Mouse (Mus musculus) common myeloid progenitor, adult 5-6 weeks (primary cell): ENCODE data around the gene Rsph6a. TPM values are rescaled to one million over a fixed set of nuclear protein-coding genes. Genes with fewer than 3 reads are reported as not detected.

Source experiments
- ATAC-seq: replicated peaks from 2 replicates; pipeline ENCODE4 v1.8.0; 2016; ENCODE audit warnings: low read depth, mild to moderate bottlenecking, moderate TSS enrichment, inconsistent platforms; ENCODE audit not compliant: poor library complexity, severe bottlenecking
- total RNA-seq: library from RNA; stranded (forward); fragments of 200-1000, 187-1606 nt; gene quantifications from 2 replicates; pipeline ENCODE4 v1.2.3, GENCODE M21; 2017

The Rsph6a gene
- not detected in 2 replicates for total RNA-seq

DNA sequence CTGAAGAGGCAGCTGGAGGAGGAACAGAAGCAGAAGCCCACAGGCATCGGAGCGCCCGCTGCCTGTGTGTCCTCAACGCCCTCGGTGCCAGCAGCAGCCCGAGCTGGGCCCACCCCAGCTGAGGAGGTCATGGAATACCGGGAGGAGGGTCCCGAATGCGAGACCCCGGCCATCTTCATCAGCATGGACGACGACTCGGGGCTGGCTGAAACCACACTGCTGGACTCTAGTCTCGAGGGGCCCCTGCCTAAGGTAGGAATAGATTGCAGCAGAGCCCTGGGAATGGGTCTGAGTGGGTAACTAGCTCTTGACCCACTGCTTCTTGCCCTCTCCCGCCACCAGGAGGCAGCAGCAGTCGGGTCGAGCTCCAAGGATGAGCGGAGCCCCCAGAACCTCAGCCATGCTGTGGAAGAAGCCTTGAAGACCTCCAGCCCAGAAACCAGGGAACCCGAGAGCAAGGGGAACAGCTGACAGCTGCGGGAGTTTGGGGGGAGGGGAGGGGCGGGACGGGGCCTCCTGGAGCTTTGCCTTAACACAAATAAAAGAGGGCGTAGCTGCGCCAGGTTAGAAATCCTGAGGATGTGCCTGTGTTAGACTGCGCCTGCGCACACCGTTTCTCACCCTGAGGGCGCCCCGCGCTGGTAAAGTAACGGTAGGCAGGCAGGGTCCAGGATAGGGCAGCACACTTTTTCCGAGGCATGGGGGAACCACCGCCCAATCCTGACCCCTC lies at the start of gene Rsph6a:
Rsph6a (plus strand) TSS at position 644 of the 730 bp plus-strand sequence.
- peak; percentile 52 for ATAC-seq

DNA sequence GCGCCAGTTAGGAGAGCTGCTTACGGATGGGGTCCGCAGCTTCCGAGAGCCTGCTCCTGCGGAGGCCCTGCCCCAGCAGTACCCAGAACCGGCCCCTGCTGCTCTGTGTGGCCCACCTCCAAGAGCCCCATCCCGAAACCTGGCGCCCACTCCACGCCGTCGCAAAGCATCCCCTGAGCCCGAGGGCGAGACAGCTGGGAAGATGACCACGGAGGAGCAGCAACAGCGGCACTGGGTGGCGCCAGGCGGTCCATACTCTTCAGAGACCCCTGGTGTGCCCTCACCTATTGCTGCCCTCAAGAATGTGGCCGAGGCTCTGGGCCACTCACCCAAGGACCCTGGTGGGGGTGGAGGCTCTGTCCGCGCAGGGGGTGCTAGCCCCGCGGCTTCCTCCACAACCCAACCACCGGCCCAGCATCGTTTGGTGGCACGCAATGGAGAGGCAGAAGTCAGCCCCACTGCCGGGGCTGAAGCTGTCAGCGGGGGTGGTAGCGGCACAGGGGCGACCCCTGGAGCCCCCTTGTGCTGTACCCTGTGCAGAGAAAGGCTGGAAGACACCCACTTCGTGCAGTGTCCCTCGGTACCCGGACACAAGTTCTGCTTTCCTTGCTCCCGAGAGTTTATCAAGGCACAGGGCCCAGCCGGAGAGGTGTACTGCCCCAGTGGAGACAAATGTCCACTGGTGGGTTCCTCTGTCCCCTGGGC lies 48.9 kb upstream of the Rsph6a start:
- ATAC-seq = no peak

DNA sequence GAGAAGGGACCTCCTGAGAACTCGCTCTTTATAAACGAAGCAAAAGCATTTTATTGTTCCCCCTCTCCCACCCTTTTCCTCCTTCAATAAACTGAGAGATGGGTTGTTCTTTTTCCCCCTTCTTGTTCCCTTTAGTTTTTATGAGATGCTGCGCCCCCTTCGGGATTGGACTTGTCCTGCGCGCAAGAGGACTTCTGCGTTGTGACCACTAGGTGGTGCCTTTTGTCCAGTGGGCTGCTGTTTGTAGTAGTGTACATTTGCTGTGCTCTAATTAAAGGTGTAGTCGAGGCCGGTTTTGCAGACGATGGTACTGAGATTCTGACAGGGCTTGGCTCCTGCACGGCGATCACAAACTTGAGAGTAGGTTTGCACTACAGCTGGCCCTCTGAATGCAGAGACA lies 48.0 kb upstream of the Rsph6a start:
- peak; percentile 50 for ATAC-seq

- ATAC-seq = no peak
Observed at GRCm38 (mm10) chr7:19007026-19007977, 47.2 kb upstream of the Rsph6a start.

- no peak for ATAC-seq
Observed at GRCm38 (mm10) chr7:19010581-19010980, 43.9 kb upstream of the Rsph6a start.

DNA sequence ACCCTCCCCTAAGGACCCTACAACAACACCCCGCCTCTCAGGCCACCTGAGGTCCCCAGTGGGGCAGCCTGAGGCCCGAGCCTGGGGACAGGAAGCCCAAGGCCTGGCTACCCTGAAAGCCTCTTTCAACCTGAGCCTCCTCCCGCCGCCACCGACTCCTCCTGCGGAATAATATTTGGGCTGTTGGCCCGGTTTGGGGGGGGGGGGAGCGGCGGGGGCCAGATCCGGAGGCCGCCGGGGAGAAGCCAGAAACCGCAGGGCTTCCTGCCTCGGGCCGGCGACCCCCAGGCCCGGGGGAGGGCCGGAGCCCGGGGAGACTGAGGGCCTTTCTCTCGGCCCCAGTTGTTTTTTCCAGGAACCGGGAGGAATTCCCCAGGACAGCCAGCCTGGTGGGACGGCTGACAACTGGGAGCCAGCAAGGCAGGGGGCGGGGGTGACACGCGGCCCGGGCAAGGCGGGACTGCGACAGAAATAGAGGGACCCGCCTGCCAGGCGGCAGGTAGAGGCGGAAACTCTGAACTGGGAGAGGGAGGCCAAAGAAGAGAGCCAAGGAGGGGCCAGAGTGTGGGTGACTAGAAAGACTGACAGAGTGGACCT lies 42.4 kb upstream of the Rsph6a start:
- ATAC-seq = peak; percentile 44

- no peak for ATAC-seq
Observed at GRCm38 (mm10) chr7:19012882-19013281, 41.6 kb upstream of the Rsph6a start.

DNA sequence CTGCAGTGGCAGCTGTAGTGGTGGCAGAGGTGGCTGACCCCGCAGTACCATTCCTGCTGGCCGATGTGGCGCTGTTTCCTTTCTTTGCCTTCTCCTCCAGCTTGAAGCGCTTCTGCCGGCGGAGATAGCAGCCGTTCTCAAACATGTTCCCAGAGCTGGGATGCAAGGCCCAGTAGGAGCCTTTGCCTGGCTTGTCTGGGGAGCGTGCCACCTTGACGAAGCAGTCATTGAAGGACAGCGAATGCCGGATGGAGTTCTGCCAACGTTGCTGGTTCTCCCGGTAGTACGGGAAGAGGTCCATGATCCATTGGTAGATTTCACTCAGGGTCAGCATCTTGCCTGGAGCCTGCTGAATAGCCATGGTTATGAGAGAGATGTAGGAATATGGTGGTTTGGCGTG lies 40.0 kb upstream of the Rsph6a start:
- ATAC-seq = no peak

GRCm38 (mm10) chr7:19016042-19016441 lies 38.4 kb upstream of the Rsph6a start:
- no peak for ATAC-seq

DNA sequence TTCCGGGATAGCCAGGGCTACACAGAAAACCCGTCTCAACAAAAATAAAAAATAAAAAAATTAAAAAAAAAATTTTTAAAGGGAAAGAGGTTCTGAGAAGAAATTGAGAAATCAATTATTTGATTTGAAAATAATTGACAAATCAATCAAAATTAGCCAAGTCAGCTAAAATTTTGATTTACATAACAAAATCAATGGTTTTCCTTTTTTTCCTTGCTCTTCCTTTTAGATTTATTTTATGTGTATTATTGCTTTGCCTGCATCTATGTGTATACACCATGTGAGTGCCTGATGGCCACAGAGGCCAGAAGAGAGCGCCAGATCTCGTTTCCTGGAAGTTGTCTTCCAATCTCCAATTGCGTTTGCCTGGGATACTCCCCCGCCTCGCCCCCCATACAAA lies 36.6 kb upstream of the Rsph6a start:
- no peak for ATAC-seq

DNA sequence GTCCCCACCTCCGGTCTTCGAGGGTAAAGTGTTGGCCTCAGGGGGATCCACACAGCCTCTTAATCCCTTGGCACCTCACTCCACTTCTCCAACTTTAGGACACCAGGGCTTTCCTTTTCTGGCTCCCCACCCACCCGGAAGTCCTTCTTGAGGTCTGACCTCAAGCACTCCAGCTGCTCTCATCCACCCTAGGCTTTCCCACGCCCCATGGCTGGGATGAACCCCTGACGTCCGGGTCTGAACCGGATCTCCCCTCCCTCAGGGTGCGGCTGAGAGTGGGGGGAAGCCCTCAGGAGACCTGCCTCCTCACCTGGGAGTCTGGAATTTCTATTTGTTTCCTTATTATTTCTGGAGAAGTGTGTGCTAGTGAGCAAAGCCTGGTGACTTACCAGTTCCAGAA lies 33.4 kb upstream of the Rsph6a start:
- no peak for ATAC-seq

- no peak for ATAC-seq
Observed at GRCm38 (mm10) chr7:19022189-19022958, 32.1 kb upstream of the Rsph6a start.

GRCm38 (mm10) chr7:19023357-19023814 lies 31.1 kb upstream of the Rsph6a start, which contains the start of gene Foxa3:
Gene Foxa3, minus strand, starts transcription at chr7:19023538.
- no peak; the same call in 1 of the 2 replicates for ATAC-seq

DNA sequence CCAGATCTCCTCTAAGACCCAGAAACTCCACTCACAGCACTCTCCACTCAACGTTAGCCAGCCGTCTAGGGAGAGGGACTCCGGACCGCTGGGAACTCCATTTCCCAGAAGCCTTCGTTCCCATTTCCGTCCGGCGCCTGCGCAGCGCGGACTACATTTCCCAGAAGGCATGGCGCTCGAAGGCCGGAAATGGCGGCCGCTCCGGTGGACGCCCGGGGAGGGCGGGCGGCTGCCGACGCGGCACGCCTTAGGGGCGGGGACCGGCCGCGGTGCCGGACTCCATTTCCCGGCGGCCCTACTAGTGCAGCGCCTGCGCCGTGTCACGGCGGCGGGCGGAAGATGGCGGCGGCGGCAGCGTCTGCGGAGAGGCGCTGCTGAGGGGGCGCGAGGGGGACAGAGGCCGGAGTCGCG lies 30.4 kb upstream of the Rsph6a start, which contains the start of gene Sympk:
Sympk (plus strand) TSS at position 282 of the 411 bp plus-strand sequence.
- peak; percentile 87 for ATAC-seq

DNA sequence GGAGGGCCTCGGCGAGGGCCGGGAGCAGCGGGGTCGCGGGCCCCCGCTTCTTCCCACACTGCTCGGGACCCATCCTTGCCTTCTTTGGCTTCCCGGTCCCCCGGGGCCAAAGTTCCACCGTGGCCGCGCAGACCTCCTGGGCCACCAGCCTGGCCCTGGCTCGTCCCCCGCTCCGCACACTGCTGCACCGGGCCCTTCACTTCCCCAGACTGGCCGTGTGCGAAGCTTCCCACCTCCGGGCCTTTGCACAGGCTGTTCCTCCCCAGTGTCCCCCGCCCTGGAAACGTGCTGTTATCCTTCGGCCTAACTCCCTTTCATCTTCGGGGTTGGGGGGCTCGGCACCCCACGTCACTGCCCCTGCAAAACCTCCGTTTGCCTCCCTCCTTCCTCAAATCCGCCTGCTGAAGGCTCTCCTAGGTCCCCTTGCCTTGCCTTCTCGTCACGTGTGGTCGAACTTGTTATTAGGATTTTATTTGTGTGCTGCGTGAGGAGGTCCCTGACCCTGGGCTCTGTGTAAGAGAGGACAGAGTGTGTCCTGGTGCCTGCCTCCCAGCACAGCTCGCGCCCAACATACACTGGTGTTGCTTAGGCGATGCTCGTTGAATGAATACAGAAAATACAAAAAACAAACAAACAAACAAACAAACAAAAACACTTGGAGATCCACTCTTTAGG lies 29.8 kb upstream of the Rsph6a start:
- 0 out of 2 replicates have a peak, but pooled peaks have one; percentile 8 for ATAC-seq

GRCm38 (mm10) chr7:19028067-19028466 lies 26.4 kb upstream of the Rsph6a start:
- ATAC-seq = no peak; the same call in 1 of the 2 replicates

DNA sequence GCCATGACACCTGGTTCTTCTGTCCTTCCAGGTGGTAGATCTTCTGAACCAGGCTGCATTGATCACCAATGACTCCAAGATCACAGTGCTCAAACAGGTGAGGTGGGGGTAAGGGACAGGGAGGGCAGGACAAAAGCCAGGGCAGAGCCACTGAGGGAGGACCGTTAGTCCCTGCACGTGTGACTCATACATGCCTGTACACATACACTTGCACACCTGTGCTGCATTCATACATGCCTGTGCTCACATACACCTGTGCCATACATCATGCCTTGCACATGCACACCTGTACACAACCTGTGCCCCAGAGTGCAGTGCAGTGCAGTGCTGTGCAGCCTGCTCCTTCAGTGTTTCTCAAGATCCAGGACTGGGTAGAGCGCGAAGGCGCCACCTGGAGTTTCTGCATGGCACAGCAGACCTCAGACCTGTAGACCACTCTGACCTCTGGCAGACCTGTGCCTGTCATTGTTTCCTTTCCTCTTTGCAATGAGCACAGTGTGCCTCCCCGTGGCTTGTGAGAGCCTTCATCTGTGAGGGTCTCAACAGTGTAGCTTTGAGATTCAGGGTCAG lies 25.3 kb upstream of the Rsph6a start:
- peak; percentile 84 for ATAC-seq

DNA sequence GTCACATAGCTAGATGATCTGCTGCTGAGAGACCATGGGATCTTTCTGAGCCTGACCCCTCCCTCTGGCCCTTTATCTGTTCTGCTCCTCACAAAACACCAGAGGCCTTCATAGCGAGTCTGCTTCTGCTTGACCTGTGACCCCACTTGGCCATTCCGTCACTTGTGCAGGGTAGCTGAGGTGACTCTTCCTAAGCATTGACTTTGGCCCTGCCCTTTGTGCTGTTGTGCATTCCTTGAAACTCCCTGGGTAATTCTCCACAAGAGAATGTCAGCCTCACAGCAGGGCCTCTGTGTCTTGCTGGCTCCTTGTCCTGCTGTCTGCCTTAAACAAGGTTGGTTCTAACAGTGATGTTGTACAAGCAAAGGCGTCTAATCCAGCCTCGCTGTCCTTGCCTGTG lies 22.8 kb upstream of the Rsph6a start:
- no peak for ATAC-seq
